Mouse (Mus musculus) heart, embryonic 16.5 days (tissue): ENCODE results near the gene Aven. TPM values are rescaled to one million over a fixed set of nuclear protein-coding genes. Genes with fewer than 3 reads are reported as not detected.

ENCODE experiments used
- ATAC-seq: fragments of 200-750 bp; cut with Nextera tagmentation; replicated peaks from 2 replicates; pipeline ENCODE4 v1.8.0; 2017; ENCODE audit warnings: moderate number of reproducible peaks; ENCODE audit not compliant: insufficient read depth, low FRiP score; ENCODE audit errors: extremely low read depth
- H3K27ac ChIP-seq: fragments of 300-500 bp; sonication (generic); 2 replicates; pipeline ENCODE4 v1.5.1; 2014; ENCODE audit warnings: mild to moderate bottlenecking, low read length, control low read depth, moderate library complexity
- H3K27me3 ChIP-seq: fragments of 300-500 bp; sonication (generic); 2 replicates; pipeline ENCODE4 v1.6.1; 2014; ENCODE audit warnings: low read length, mixed read lengths; ENCODE audit not compliant: control insufficient read depth, insufficient read depth
- H3K36me3 ChIP-seq: fragments of 300-500 bp; sonication (generic); 2 replicates; pipeline ENCODE4 v1.6.1; 2014; ENCODE audit not compliant: control insufficient read depth, insufficient read depth
- H3K4me1 ChIP-seq: fragments of 300-500 bp; sonication (generic); 2 replicates; pipeline ENCODE4 v1.6.1; 2014; ENCODE audit warnings: low read length, mixed read lengths; ENCODE audit not compliant: control insufficient read depth, insufficient read depth
- H3K4me2 ChIP-seq: fragments of 300-500 bp; sonication (generic); 2 replicates; pipeline ENCODE4 v1.6.1; 2014; ENCODE audit warnings: low read depth, mild to moderate bottlenecking, control low read depth, low read length
- H3K4me3 ChIP-seq: fragments of 300-500 bp; sonication (generic); 2 replicates; pipeline ENCODE4 v1.5.1; 2014; ENCODE audit warnings: mild to moderate bottlenecking, control low read depth, low read length
- H3K9ac ChIP-seq: fragments of 300-500 bp; sonication (generic); 2 replicates; pipeline ENCODE4 v1.6.1; 2014; ENCODE audit warnings: low read length, control low read depth
- H3K9me3 ChIP-seq: fragments of 300-500 bp; sonication (generic); replicated peaks from 2 replicates; pipeline ENCODE4 v1.6.1; 2016; ENCODE audit warnings: low read length; ENCODE audit not compliant: control insufficient read depth
- WGBS: fragments of 180-500 bp; shearing (Covaris S2); extraction: QIAGEN DNeasy Blood & Tissue Kit; methylation state at CpG from one replicate; pipeline ENCODE4 v1.1.7; 2014; 5-methylcytosine and 5-hydroxymethylcytosine counted together
- polyA plus RNA-seq: library from polyadenylated mRNA; unstranded; fragments of >200 nt; fragmentation: Nextera tagmentation; extraction: Ambion mirVana; gene quantifications from 2 replicates; pipeline ENCODE4 v1.2.1, GENCODE M21; 2015

The Aven gene
- polyA plus RNA-seq, 1 experiment from 2014 or later: 4.0 TPM

DNA sequence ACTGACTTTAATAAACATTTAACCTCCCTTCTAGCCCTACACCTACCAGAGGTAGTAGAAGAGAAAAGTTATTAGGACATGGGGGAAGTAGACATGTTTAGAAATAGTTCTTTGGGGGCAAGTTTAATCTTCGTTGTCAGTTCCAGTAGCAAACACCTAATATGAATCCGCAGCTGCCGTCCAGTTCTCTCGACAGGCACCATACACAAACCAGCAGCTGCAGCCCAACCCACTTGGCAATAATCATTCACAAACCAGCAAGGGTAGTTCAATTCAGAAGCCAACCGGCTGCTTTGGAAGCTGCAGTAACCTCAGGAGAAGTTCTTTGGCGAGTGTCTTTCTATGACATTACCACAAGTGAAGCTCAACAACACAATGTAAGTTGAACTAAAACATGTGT lies 11.2 kb downstream of the Aven start:
- Histone ChIP-seq H3K4me1 (peaks cover 2% of the 10 kb centered on the region; the same call in 1 of the 2 replicates), H3K27ac (no peak overlapping the region), H3K4me2 (no peak overlapping the region), H3K36me3 (no peaks in the 10 kb centered on the region), H3K27me3 (no peaks in the 10 kb centered on the region), H3K9me3 (no peaks in the 10 kb centered on the region), H3K4me3 (no peak overlapping the region), H3K9ac (no peak overlapping the region)
- WGBS: 77% methylated on average over 6 of the region's 6 CpGs
- ATAC-seq: no peak

DNA sequence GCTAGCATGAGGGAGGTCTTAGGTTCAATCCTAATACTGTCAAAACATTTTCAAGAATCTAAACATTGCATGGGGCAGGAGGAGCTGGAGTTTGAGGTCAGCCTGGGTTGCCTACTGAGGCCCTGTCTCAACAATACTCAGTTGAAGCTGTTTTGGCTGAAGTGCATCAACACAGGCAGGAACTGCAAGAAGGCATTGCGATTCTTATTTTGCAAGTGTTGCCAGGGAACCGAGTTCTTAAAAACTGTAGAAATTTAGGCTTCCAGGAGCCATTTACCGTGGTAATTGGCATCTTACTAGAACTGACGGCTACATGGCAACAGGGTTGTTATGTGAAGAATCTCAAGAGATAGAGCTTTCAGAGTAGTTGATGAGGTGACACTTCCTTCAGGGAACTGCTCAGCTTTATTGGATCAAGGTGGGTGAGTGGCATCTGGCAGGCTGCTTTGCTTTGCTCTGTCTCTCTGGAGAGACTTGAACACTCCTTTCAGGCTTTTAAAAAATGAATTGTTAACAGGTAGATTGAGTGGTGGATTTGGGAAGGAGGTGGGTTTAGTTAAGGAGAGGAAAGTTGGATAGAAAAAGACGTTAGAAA lies 14.2 kb downstream of the Aven start:
- Histone ChIP-seq H3K27me3 (no peaks in the 10 kb centered on the region), H3K9ac (no peak overlapping the region), H3K4me2 (no peak overlapping the region), H3K4me1 (no peaks in the 10 kb centered on the region), H3K9me3 (no peaks in the 10 kb centered on the region), H3K36me3 (no peaks in the 10 kb centered on the region), H3K4me3 (no peak overlapping the region), H3K27ac (no peak overlapping the region)
- ATAC-seq: no peak
- WGBS: 54% methylated on average over 5 of the region's 5 CpGs

DNA sequence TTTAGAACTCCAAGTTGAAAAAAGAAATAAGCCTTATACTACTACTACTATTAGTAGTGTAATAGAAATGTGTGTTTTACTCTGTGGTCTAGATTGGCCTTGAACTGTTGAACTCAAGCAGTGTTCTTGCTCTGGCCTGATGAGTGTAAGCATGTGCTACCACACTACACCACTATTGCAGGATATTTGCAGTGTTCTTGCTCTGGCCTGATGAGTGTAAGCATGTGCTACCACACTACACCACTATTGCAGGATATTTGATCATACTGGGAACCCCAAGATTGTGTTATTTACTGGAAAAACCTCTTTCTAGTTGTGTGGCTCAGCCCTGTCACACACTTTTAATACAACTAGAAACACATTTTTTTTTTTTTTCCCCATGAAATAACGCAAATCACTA lies 14.7 kb downstream of the Aven start:
- Histone ChIP-seq H3K4me1 (no peaks in the 10 kb centered on the region), H3K9ac (no peak overlapping the region), H3K4me3 (no peak overlapping the region), H3K27ac (no peak overlapping the region), H3K36me3 (no peaks in the 10 kb centered on the region), H3K4me2 (no peak overlapping the region), H3K27me3 (no peaks in the 10 kb centered on the region), H3K9me3 (no peaks in the 10 kb centered on the region)
- WGBS: 94% methylated on average over 1 of the region's 1 CpGs
- no peak for ATAC-seq

DNA sequence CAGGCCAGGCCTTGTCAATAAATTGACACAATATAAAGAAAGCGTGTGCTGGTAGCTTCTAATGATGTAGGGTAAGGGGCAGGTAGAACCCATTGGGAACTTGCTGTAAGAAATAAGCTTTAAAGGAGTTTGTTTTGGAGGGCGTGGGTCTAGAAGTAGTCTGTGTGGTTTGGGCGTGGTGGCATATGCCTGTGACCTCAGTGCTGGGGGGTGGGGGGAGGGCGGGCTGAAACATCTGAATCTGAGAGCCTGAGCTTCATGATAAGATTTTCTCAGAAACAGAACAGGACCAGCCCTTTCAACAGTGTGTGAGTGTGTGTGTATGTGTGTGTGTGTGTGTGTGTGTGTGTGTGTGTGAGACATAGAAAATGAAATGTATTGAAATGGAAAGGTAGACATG lies 17.4 kb downstream of the Aven start:
- no peak for ATAC-seq
- Histone ChIP-seq H3K4me2 (no peak overlapping the region), H3K4me3 (no peak overlapping the region), H3K9ac (no peak overlapping the region), H3K9me3 (no peaks in the 10 kb centered on the region), H3K36me3 (no peaks in the 10 kb centered on the region), H3K4me1 (no peaks in the 10 kb centered on the region), H3K27me3 (no peaks in the 10 kb centered on the region), H3K27ac (no peak overlapping the region)
- 52% methylated on average over 4 of the region's 4 CpGs for WGBS

DNA sequence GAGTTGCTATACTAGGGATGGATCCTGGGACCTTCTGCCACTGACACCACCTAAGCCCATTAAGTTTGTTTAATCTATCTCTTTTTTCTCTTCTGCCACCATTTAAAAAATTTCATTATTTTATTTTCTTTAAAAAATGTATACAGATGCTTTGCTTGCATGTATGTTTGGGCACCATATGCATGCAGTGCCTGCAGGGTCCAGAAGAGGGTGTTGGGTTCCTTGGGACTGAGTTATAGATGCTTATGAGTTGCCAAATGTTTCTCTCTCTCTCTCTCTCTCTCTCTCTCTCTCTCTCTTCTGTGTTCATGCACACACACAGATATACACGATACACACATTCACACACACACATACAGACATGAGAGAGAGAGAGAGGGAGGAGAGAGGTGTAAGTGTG lies 20.3 kb downstream of the Aven start:
- H3K27me3 ChIP-seq: no peaks in the 10 kb centered on the region
- no peak overlapping the region for H3K4me3 ChIP-seq
- H3K4me1 ChIP-seq: no peaks in the 10 kb centered on the region
- ATAC-seq: no peak
- WGBS: 83% methylated on average over 1 of the region's 1 CpGs
- H3K9me3 ChIP-seq: no peaks in the 10 kb centered on the region
- no peak overlapping the region for H3K27ac ChIP-seq
- H3K9ac ChIP-seq: no peak overlapping the region
- no peak overlapping the region for H3K4me2 ChIP-seq
- no peaks in the 10 kb centered on the region for H3K36me3 ChIP-seq

DNA sequence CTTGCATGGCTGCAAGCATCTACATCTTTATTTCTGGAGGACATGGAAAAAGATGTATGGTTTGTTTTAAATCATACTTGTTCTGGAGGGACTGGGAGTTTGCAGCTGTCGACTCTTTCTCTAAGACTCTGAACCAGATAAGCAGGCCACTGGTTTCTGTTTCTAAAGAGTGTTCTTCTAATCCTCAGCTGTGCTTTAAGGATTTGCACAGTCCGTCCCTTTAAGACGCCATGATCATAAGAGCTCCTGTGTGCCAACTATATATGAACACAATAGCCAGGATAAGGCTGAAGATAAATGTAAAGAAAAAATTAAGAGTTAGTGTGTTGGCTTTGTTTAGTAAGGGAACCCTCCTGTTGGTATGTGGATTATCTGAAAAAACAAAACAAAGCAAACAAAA lies 24.0 kb downstream of the Aven start:
- Histone ChIP-seq H3K4me2 (no peak overlapping the region), H3K9me3 (peaks cover 3% of the 10 kb centered on the region; the same call in 1 of the 2 replicates), H3K27ac (no peak overlapping the region), H3K9ac (no peak overlapping the region), H3K27me3 (no peaks in the 10 kb centered on the region), H3K4me3 (no peak overlapping the region), H3K36me3 (no peaks in the 10 kb centered on the region), H3K4me1 (no peaks in the 10 kb centered on the region)
- no peak for ATAC-seq
- WGBS: 65% methylated on average over 3 of the region's 3 CpGs

DNA sequence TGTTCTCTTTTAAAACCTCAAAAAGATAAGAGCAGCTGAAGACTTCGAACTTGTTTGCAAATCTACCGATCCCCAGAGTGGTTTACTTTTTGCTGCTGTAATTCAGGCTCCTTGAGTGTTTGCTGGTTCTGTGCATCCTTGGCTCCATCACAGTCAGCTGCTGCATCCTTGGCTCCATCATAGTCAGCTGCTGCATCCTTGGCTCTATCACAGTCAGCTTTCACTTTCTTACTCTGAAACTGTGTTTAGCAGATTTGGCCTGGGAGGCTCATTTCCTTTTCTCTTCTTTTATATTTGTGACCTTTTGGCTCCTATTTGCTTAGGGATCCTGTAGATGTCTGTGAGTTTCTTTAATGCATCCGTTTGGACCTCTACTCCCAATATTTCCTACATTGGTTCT lies 24.5 kb downstream of the Aven start:
- no peaks in the 10 kb centered on the region for H3K27me3 ChIP-seq
- H3K4me3 ChIP-seq: no peak overlapping the region
- no peak overlapping the region for H3K4me2 ChIP-seq
- no peaks in the 10 kb centered on the region for H3K36me3 ChIP-seq
- H3K9ac ChIP-seq: no peak overlapping the region
- 81% methylated on average over 3 of the region's 3 CpGs for WGBS
- H3K9me3 ChIP-seq: peaks cover 3% of the 10 kb centered on the region; the same call in 1 of the 2 replicates
- ATAC-seq: no peak
- H3K27ac ChIP-seq: no peak overlapping the region
- H3K4me1 ChIP-seq: no peaks in the 10 kb centered on the region

DNA sequence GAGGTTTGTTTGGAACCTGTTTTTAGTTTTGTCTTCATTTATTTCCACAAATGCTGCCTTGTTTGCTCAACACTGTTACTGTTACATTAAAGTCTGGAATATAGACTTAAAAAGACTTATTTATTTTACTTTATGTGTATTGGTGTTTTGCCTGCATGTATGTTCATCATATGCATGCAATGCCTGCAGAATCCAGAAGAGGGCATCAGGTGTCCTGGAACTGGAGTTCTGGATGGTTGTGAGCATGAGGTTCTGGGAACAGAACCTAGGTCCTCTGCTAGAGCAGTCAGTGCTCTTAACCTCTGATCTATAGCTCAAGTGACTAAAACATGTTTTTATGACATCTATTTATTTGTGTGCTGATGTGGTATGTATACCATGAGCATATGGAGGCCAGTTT lies 25.8 kb downstream of the Aven start:
- H3K4me2 ChIP-seq: no peak overlapping the region
- H3K27ac ChIP-seq: no peak overlapping the region
- ATAC-seq: no peak
- H3K4me1 ChIP-seq: no peaks in the 10 kb centered on the region
- H3K9ac ChIP-seq: no peak overlapping the region
- no peaks in the 10 kb centered on the region for H3K27me3 ChIP-seq
- H3K9me3 ChIP-seq: peaks cover 3% of the 10 kb centered on the region; the same call in 1 of the 2 replicates
- no peaks in the 10 kb centered on the region for H3K36me3 ChIP-seq
- H3K4me3 ChIP-seq: no peak overlapping the region

DNA sequence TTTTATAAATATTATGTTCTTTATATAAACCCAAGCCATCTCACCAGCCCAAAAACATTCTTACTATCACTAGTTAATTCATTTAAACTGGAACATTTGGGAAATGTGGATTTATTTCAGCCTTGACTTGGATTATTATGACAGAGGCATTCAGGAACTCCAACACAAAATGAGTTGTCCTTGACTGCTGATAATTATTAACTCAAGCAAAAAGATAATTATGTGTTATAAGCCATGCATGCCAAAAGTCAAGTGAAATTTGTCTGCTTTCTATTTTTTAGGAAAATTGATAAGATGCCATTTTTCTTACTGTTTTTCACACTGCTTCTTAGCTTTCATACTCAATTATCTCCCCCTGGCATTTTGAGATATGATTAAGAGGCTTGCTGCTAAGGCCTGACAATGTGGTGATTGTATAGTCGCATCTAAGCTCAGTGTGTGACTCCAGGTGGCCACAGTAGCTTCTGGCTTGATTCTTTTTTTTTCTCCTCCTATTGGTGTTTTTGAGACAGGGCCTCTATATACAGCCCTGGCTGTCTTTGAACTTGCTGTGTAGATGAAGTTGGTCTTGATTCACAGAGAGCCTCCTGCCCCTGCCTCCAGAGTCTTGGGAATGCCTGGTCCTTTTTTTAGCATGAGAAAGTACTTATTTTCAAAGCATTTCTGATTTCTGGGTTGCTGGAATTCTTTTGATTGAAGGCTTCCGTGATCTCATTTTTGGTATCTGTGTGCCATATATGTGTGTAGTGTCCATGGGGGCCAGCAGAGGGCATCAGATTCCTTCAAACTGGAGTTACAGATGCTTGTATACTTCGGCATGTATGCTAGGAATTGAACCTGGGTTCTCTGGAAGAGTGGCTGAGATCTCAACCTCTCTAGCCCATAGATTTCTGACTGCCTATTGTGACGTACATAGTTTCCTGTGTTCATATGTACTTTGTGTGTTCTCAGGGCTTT lies 28.0 kb downstream of the Aven start:
- 82% methylated on average over 4 of the region's 4 CpGs for WGBS
- H3K9me3 ChIP-seq: peaks cover 3% of the 10 kb centered on the region; the same call in 1 of the 2 replicates
- H3K4me2 ChIP-seq: no peak overlapping the region
- no peak overlapping the region for H3K4me3 ChIP-seq
- no peak overlapping the region for H3K27ac ChIP-seq
- H3K9ac ChIP-seq: no peak overlapping the region
- no peaks in the 10 kb centered on the region for H3K4me1 ChIP-seq
- no peak for ATAC-seq
- no peaks in the 10 kb centered on the region for H3K36me3 ChIP-seq
- H3K27me3 ChIP-seq: no peaks in the 10 kb centered on the region
